In genomic region chr15:83998115-83998514, GRCm38 (mm10) we compare ENCODE assay signal across 9 mouse cellular contexts.
A peak's percentile ranks its signal among the peaks of the same experiment; 100 is the strongest.
DNase-seq lines count a peak whose midpoint lies in the region; ATAC-seq lines count a peak whose summit lies in the region.
"Had no signal": no experiment of that assay in that cellular context is flagged by ENCODE, and none has a peak within 500 bp of the region (broad histone marks: within the 10 kb centered on the region; RNA-seq: fewer than 3 reads in every experiment).

No protein-coding gene starts in this region.

- peaks cover 10% of the 10 kb centered on the region; the same call in 1 of the 2 replicates for H3K4me1 ChIP-seq in kidney, embryonic 16.5 days (ENCODE audit: insufficient read depth, low read length)
- peaks cover 17% of the 10 kb centered on the region for H3K4me1 ChIP-seq in forebrain, embryonic 14.5 days (ENCODE audit: control insufficient read depth, insufficient read depth, low read length)
- peaks cover 28% of the 10 kb centered on the region for H3K4me1 ChIP-seq in hindbrain, embryonic 13.5 days (replicated peaks)
- peaks cover 10% of the 10 kb centered on the region; the same call in 1 of the 2 replicates for H3K4me1 ChIP-seq in limb, embryonic 13.5 days
- H3K4me1 ChIP-seq: megakaryocyte, embryonic 14.5 days had no signal

- 0 out of 2 replicates have a peak overlapping the region, but pooled peaks have one; percentile 16 for H3K9ac ChIP-seq in kidney, embryonic 16.5 days (replicated peaks; ENCODE audit: low read length)
- peak overlapping the region; percentile 35 for H3K9ac ChIP-seq in forebrain, embryonic 14.5 days (ENCODE audit: low read length)
- no peak overlapping the region for H3K9ac ChIP-seq in hindbrain, embryonic 13.5 days
- H3K9ac ChIP-seq in limb, embryonic 13.5 days, result no peak overlapping the region

- H3K4me2 ChIP-seq in kidney, embryonic 16.5 days (replicated peaks; ENCODE audit: low read depth, low read length), result peak overlapping the region; percentile 46
- peak overlapping the region; percentile 42 for H3K4me2 ChIP-seq in forebrain, embryonic 14.5 days (ENCODE audit: low read length)
- peak overlapping the region; percentile 35 for H3K4me2 ChIP-seq in hindbrain, embryonic 13.5 days
- peak overlapping the region; percentile 36 for H3K4me2 ChIP-seq in limb, embryonic 13.5 days (replicated peaks)

- ATAC-seq in kidney, embryonic 16.5 days (ENCODE audit: low FRiP score, low TSS enrichment), result peak; percentile 88
- peak; percentile 94 for ATAC-seq in forebrain, embryonic 14.5 days
- peak; percentile 68; the same call in 1 of the 2 replicates for ATAC-seq in hindbrain, embryonic 13.5 days (ENCODE audit: low FRiP score)
- ATAC-seq in limb, embryonic 13.5 days (ENCODE audit: low FRiP score, low read depth), result peak; percentile 69

- 0 out of 2 replicates have a peak, but pooled peaks cover 7% of the 10 kb centered on the region for H3K27me3 ChIP-seq in kidney, embryonic 16.5 days (ENCODE audit: insufficient read depth, low read length)
- H3K27me3 ChIP-seq in forebrain, embryonic 14.5 days (replicated peaks; ENCODE audit: control insufficient read depth, insufficient read depth, low read length), result no peaks in the 10 kb centered on the region
- 0 out of 2 replicates have a peak, but pooled peaks cover 21% of the 10 kb centered on the region for H3K27me3 ChIP-seq in hindbrain, embryonic 13.5 days
- H3K27me3 ChIP-seq in limb, embryonic 13.5 days, result peaks cover 64% of the 10 kb centered on the region

- peak overlapping the region; percentile 24; the same call in 1 of the 2 replicates for H3K27ac ChIP-seq in kidney, embryonic 16.5 days (ENCODE audit: low read length)
- H3K27ac ChIP-seq in forebrain, embryonic 14.5 days (ENCODE audit: low read depth, low read length), result peak overlapping the region; percentile 97
- peak overlapping the region; percentile 66; the same call in 1 of the 2 replicates for H3K27ac ChIP-seq in hindbrain, embryonic 13.5 days
- H3K27ac ChIP-seq in limb, embryonic 13.5 days, result no peak overlapping the region

- no peaks in the 10 kb centered on the region for H3K9me3 ChIP-seq in kidney, embryonic 16.5 days (ENCODE audit: low read length)
- H3K9me3 ChIP-seq in forebrain, embryonic 14.5 days (replicated peaks; ENCODE audit: control insufficient read depth, low read length), result no peaks in the 10 kb centered on the region
- H3K9me3 ChIP-seq in hindbrain, embryonic 13.5 days, result no peaks in the 10 kb centered on the region
- H3K9me3 ChIP-seq in limb, embryonic 13.5 days, result no peaks in the 10 kb centered on the region; the same call in 1 of the 2 replicates

- peak overlapping the region; percentile 15; the same call in 1 of the 2 replicates for H3K4me3 ChIP-seq in kidney, embryonic 16.5 days (ENCODE audit: low read length)
- H3K4me3 ChIP-seq in forebrain, embryonic 14.5 days (ENCODE audit: low read depth, low read length), result no peak overlapping the region
- 0 out of 2 replicates have a peak overlapping the region, but pooled peaks have one; percentile 2 for H3K4me3 ChIP-seq in hindbrain, embryonic 13.5 days
- no peak overlapping the region for H3K4me3 ChIP-seq in limb, embryonic 13.5 days
- H3K4me3 ChIP-seq: megakaryocyte, embryonic 14.5 days had no signal

- DNase-seq in kidney, adult 9 months, result no peak
- peak; percentile 94 for DNase-seq in forebrain, embryonic 14.5 days (ENCODE audit: low spot score)
- DNase-seq in right cerebral cortex, postnatal 25 days, result peak; percentile 69
- no peak for DNase-seq in gastrocnemius, adult 8-10 months (ENCODE audit: low spot score in 2 of 2)
- DNase-seq in adrenal gland, postnatal 10 days, result no peak

- H3K36me3 ChIP-seq in kidney, embryonic 16.5 days (ENCODE audit: insufficient read depth, low read length), result no peaks in the 10 kb centered on the region
- H3K36me3 ChIP-seq in forebrain, embryonic 14.5 days (ENCODE audit: control insufficient read depth, insufficient read depth, low read length), result no peaks in the 10 kb centered on the region
- no peaks in the 10 kb centered on the region for H3K36me3 ChIP-seq in hindbrain, embryonic 13.5 days
- H3K36me3 ChIP-seq in limb, embryonic 13.5 days, result no peaks in the 10 kb centered on the region

- WGBS in kidney, embryonic 16.5 days, result 8% methylated on average over 19 of the region's 19 CpGs
- 3% methylated on average over 19 of the region's 19 CpGs for WGBS in forebrain, embryonic 14.5 days
- WGBS in hindbrain, embryonic 13.5 days, result 9% methylated on average over 19 of the region's 19 CpGs
- 8% methylated on average over 19 of the region's 19 CpGs for WGBS in limb, embryonic 13.5 days

Comparison
In these comparisons a context has a peak if more than half of its experiments do, and no peak if none do; other contexts are left out.
1. H3K4me3 ChIP-seq: peak in kidney, embryonic 16.5 days (single experiment) and hindbrain, embryonic 13.5 days (single experiment); none in forebrain, embryonic 14.5 days (single experiment) and limb, embryonic 13.5 days (single experiment).
2. H3K9ac ChIP-seq: peak in kidney, embryonic 16.5 days (single experiment) and forebrain, embryonic 14.5 days (single experiment); none in hindbrain, embryonic 13.5 days (single experiment) and limb, embryonic 13.5 days (single experiment).
3. DNase-seq: peak in forebrain, embryonic 14.5 days (single experiment) and right cerebral cortex, postnatal 25 days (single experiment); none in kidney, adult 9 months (single experiment), gastrocnemius, adult 8-10 months (0 of 2) and adrenal gland, postnatal 10 days (single experiment).
4. Peak in every context shown above with its lines, with median percentiles within 50 percentile points of each other: ATAC-seq and H3K4me2 ChIP-seq.